Mouse (Mus musculus) erythroblast, embryonic 14.5 days (primary cell): Measurements from ENCODE around the gene Lnx1.

Experiments
- GATA1 ChIP-seq: IDR thresholded peaks from 2 replicates; pipeline ENCODE4 v1.6.1; 2012; ENCODE audit warnings: low read length, inconsistent platforms, mixed read lengths
- TAL1 ChIP-seq: IDR thresholded peaks from 3 replicates; pipeline ENCODE4 v1.6.1; 2012; ENCODE audit warnings: low read length, inconsistent platforms, mixed read lengths

DNA sequence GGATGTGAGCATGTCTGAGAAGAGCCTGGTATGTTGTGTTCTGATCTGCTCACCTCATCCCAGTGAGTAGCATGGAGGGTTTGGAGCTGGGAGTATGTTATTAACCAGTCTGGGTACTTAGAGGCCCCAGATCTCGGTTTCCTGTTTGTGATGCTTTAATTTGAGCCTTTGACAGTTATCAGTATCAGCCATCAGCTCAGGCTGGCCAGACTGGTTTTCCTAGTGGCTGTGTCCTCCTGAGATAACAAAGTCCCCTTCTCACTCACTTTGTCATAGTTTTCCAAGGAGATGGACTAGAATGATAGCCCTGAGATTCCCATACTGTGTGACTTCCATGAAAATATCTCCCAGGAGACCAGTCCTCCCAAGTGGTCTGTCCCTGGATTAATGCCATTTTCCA is 8.3 kb upstream of the Lnx1 start:
- TF ChIP-seq GATA1 (no peak), TAL1 (no peak)
